Mouse (Mus musculus) kidney, adult 18-20 months (tissue): Measurements from ENCODE around the gene Ache.
A peak's percentile ranks its signal among the peaks of the same experiment; 100 is the strongest.

ENCODE experiments used
- DNase-seq: peaks from one replicate; pipeline ENCODE4 v3.0.0; 2021

The Ache gene

DNA sequence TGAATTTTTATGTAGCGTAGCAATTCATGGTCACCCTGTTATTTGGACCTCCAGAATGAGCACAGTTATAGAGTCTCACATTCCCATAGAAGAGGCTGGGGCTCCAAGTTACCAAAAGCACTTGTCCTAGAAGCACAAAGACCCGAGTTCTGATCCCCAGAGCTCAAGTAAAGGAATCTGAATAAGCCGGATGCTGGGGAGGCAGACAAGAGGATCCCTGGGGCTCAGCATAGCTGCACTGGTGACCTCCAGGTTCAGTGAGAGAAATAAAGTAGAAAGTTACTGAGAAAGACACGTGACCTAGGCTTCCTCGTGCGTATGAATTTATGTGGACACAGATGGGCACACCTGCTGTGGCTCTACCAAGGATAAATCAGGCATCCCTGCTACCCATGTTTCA, 47.7 kb downstream of the Ache start:
- DNase-seq, result no peak

DNA sequence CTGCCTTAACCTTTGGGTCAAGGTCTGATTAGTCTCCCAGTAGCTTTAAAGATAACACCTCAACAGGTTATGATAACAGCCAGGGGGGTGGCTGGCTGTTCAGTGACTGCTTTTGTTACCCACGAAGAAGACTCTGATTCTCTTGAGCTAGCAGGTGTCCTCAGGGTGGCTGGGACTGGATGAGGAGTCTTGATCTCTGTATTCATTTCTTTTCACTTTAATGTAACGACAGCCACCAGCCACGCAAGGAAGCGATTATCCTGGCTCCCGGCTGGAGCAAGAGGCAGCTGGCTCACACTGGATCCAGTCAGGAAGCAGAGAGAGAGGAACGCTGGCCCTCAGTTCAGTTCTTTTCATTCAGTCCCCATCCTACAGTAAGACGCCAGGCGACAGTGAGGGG, 49.9 kb downstream of the Ache start:
- peak; percentile 27 for DNase-seq

DNA sequence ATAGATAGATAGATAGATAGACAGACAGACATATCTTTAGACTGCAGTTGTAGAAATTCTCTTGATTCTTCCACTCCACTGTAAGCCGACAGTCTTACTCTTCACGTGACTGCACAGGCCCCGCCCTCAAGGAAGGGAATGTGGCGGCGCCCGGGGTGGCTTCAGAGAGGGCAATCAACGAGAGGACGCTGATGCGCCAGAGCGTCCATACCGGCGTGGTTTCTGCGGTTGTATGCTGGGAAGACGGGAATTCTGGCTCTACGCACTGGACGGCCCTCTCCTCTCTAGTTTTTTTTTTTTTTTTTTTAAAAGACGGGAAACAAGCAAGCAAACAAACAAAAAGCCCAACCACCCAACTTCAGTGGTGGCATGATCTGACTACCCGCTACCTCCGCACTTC, 50.9 kb downstream of the Ache start:
- DNase-seq, result peak; percentile 92

DNA sequence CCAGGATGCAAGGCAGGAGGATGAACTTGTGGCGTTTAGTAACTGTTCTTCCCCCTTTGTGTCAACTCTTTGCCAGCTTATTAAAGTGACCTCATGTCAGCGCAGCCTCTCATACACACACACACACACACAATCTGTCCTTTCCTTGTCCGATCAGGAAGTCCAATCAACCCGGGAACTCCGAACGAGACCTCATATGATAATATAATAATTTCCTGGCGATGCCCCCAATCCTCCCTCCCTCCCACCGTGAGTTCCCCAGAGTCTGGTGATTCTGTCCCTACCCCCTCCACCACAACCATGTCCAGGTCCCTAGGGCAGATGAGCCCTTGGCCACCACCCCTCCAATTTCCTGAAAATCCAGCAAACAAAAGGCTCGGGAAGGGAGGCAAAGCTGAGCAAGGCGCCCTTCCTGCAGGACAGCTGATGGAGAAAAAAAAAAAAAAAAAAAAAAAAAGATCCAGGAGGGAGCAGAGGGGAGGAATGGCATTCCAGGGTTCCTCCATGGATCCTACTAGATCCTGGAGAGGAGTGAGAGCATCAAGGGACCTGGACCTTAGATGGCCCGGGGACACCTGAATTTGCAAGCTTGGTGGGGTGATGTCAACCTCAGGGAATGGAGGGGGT, 51.5 kb downstream of the Ache start:
- no peak for DNase-seq

DNA sequence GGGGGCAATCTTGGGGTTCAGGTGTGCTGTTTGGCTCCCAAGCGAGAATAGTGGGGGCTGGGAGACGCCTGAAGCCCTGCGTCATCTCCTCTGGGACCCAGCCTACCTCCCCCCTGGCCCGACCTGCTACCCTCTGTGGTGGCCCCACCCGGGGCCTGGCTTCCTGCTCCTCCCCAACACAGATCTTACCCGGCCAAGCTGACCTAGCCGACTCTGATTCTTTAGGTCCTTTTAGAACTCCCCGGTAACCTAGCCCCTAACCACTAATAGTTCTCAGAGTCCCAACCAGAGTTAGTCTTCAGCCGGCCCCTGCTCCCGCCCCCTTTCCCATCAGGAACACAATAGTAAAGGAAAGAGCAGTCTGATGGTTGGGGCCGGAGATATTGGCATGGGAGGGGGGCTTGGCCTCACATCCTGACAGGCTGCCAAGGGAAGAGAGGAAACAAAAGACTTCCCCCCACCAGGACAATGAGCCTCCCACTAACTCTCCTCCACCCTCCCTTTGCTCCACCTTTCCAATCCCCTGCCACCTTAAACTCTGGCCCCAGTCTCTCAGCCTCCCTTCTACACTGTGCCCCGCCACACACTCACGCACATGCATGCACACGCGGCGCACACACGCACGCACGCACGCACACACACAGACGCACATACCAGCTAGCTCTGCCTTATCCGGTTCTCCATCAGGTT, 52.1 kb downstream of the Ache start:
- DNase-seq, result peak; percentile 68

DNA sequence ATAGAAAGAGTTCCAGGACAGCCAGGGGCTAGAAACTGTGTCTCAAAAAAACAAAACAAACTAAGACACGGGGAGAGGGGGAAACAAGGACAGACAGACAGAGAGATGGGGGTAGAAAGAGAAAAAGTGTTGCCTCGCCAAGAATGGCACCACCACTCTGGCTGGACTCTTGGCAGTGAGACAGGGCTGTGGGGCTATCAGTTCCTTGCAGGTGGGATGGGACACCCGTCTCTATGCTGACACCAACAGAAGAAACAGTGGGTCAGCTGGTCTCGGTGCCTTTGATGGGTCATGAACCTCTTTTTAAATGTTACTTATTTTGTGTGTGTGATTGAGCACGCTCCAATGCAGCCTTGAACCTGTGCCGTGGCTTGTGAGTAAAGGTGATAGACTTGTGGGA, 52.9 kb downstream of the Ache start:
- no peak for DNase-seq

DNA sequence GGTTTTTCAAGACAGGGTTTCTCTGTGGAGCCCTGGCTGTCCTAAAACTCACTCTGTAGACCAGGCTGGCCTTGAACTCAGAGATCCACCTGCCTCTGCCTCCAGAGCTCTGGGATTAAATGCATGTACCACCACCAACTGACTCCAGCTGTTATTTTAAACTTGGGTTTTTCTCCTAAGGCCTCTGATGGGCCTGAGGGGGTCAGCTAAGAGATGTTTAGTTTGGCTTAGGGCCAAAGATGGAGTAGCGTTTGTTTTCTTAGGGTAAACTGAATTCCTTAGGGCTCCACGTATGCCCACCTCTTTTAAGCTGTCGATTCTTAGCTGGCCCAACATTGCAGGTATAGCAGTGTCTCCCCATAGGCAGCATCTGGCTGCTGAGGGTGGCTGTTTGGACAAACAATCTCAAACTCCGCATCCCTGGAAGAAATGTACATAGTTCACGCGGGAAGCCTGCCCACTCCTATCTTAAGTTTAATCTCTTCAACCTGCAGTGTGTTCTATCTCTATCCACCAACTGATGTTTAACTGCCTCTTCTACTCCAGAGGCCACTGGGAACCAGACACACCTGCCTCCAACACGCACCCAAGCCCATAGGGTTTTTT, 55.2 kb downstream of the Ache start:
- no peak for DNase-seq

DNA sequence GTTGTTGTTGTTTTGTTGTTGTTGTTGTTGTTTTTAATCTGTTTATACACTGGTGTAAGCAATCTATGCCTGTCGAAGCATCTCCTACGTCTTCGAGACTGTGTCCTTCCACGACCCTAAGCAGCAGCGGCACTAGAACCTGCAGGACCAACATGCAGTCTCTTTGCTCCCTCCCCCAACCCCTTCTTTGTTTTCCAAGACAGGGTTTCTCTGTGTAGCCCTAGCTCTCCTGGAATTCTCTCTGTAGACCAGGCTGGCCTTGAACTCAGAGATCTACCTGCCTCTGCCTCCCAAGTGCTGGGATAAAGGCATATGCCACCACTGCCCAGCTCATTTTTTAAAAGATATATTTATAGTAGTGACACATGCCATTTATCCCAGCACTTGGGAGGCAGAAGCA, 56.1 kb downstream of the Ache start:
- no peak for DNase-seq

DNA sequence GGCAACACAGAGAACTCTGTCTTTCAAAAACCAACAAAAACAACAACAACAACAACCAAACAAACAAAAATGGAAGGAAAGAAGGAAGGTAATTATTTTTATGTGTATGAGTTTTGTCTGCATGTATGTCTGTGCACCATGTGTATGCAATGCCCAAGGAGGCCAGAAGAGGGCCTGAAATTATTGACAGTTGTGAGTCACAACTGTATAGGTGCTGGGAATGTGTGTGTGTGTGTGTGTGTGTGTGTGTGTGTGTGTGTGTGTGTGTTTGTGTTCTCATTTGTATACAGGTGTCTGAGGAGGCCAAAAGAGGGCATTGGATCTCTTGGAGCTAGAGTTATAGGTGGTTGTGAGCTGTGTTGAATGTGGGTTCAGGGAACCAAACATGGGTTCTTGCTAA, 56.5 kb downstream of the Ache start:
- no peak for DNase-seq
